Mouse (Mus musculus) hindbrain, embryonic 13.5 days (tissue): Measurements from ENCODE around the gene Aloxe3. TPM values are rescaled to one million over a fixed set of nuclear protein-coding genes. Genes with fewer than 3 reads are reported as not detected.

Experiments
- ATAC-seq: fragments of 200-750 bp; cut with Nextera tagmentation; 2 replicates; pipeline ENCODE4 v1.8.0; 2017; ENCODE audit warnings: moderate TSS enrichment; ENCODE audit not compliant: low FRiP score
- H3K27ac ChIP-seq: fragments of 300-500 bp; sonication (generic); 2 replicates; pipeline ENCODE4 v1.5.1; 2015; ENCODE audit warnings: inconsistent platforms, mild to moderate bottlenecking, moderate library complexity
- H3K27me3 ChIP-seq: fragments of 300-500 bp; sonication (generic); 2 replicates; pipeline ENCODE4 v1.6.1; 2015; ENCODE audit warnings: mild to moderate bottlenecking, inconsistent platforms
- H3K36me3 ChIP-seq: fragments of 300-500 bp; sonication (generic); 2 replicates; pipeline ENCODE4 v1.6.1; 2015; ENCODE audit warnings: mild to moderate bottlenecking, inconsistent platforms
- H3K4me1 ChIP-seq: fragments of 300-500 bp; sonication (generic); replicated peaks from 2 replicates; pipeline ENCODE4 v1.6.1; 2015; ENCODE audit warnings: inconsistent platforms
- H3K4me2 ChIP-seq: fragments of 300-500 bp; sonication (generic); 2 replicates; pipeline ENCODE4 v1.6.1; 2015; ENCODE audit warnings: inconsistent platforms, mild to moderate bottlenecking, moderate library complexity
- H3K4me3 ChIP-seq: fragments of 300-500 bp; sonication (generic); 2 replicates; pipeline ENCODE4 v1.5.1; 2015; ENCODE audit warnings: mild to moderate bottlenecking, inconsistent platforms
- H3K9ac ChIP-seq: fragments of 300-500 bp; sonication (generic); 2 replicates; pipeline ENCODE4 v1.6.1; 2015; ENCODE audit warnings: mild to moderate bottlenecking, inconsistent platforms
- H3K9me3 ChIP-seq: fragments of 300-500 bp; sonication (generic); 2 replicates; pipeline ENCODE4 v1.6.1; 2016; ENCODE audit warnings: inconsistent platforms
- WGBS: fragments of 180-500 bp; shearing (Covaris S2); methylation state at CpG from one replicate; pipeline ENCODE4 v1.1.7; 2015; 5-methylcytosine and 5-hydroxymethylcytosine counted together
- polyA plus RNA-seq: library from polyadenylated mRNA; unstranded; fragments of >200 nt; fragmentation: Nextera tagmentation; extraction: Ambion mirVana; gene quantifications from 2 replicates; pipeline ENCODE4 v1.2.1, GENCODE M21; 2015

Aloxe3 gene
- polyA plus RNA-seq, 1 experiment from 2014 or later, result 0.71 TPM

DNA sequence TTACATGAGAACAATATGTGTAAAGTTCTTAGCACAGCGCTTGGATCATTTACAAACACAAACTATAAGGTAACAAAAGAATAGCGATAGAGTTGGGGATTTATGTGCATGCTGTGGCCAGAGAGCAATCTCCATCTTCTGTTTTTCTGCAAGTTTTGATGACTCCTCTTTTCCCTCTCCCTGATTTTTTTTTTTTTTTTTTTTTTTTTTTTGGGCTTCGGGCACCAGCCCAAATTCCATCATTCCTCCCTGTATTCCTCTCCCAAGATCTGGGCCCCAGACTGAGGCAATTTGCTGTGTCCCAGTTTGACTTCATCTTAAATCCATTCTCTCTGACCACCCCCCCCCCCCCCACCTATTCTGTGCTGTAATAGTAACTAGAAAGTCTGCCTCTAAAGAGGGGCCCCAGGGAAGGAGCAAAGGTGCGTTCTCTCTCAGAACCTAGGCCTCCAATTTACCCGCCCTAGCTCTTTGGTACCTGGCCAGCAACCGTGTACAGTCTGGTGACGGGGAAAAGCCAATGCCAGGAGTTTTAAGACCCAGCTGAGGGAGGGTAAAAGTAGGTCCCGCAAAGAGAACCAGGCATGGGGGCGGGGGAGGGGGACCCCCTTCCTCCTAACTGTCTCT, 29.2 kb upstream of the Aloxe3 start:
- ATAC-seq, result no peak
- H3K9me3 ChIP-seq, result no peaks in the 10 kb centered on the region
- peak overlapping the region; percentile 75 for H3K9ac ChIP-seq
- H3K4me1 ChIP-seq, result peaks cover 73% of the 10 kb centered on the region
- H3K36me3 ChIP-seq, result peaks cover 20% of the 10 kb centered on the region
- H3K4me2 ChIP-seq, result peak overlapping the region; percentile 97
- H3K27ac ChIP-seq, result peak overlapping the region; percentile 88
- 14% methylated on average over 9 of the region's 9 CpGs for WGBS
- H3K27me3 ChIP-seq, result 0 out of 2 replicates have a peak, but pooled peaks cover 2% of the 10 kb centered on the region
- H3K4me3 ChIP-seq, result peak overlapping the region; percentile 47

DNA sequence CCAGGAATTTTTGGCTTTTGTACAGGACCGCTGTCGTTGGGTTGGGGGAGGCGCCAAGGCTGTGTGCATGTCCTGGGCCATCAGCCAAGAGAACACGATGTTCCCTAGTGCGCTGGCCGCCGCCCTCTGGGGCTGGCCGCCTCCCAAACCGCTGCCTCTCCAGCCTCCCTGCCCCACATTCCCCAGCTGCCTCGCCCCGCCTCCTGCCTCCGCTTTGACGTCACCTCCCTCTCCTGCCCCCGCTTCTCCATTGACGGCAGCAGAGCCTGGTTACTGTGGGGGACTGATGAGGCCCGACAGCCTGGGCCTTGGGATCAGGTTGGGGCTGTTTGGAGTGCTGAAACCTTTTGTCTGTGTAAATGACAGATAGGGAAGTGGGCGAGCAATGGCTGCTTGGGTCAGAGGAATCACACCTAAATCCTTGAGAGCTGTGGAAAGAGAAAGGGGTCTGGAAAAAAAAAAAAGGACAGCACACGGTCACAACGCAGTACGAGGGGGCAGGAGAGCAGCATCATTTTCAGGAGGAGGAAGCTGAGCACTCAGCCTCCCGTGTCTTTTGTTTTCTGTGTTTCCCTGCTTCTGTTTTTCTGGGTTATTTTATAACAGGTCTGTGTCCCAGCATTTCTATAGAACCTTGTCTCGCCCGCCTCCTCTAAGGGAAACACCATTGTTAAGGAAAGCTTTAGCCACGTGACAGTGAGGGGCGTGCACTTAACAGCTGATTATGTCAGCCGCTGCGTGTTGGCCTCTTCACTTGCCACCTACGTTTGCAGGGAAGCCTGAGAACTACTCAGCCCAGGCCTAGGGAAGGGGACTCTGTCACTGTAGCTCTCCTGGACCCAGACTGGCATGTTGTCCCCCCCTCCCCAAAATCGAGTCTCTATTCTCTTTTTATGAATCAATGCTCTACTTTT, 28.5 kb upstream of the Aloxe3 start:
- H3K27me3 ChIP-seq, result 0 out of 2 replicates have a peak, but pooled peaks cover 2% of the 10 kb centered on the region
- ATAC-seq, result no peak
- peaks cover 66% of the 10 kb centered on the region for H3K4me1 ChIP-seq
- H3K27ac ChIP-seq, result peak overlapping the region; percentile 88
- peak overlapping the region; percentile 75 for H3K9ac ChIP-seq
- H3K9me3 ChIP-seq, result no peaks in the 10 kb centered on the region
- peak overlapping the region; percentile 32 for H3K4me3 ChIP-seq
- peaks cover 23% of the 10 kb centered on the region for H3K36me3 ChIP-seq
- WGBS, result 2% methylated on average over 29 of the region's 29 CpGs
- peak overlapping the region; percentile 97 for H3K4me2 ChIP-seq

DNA sequence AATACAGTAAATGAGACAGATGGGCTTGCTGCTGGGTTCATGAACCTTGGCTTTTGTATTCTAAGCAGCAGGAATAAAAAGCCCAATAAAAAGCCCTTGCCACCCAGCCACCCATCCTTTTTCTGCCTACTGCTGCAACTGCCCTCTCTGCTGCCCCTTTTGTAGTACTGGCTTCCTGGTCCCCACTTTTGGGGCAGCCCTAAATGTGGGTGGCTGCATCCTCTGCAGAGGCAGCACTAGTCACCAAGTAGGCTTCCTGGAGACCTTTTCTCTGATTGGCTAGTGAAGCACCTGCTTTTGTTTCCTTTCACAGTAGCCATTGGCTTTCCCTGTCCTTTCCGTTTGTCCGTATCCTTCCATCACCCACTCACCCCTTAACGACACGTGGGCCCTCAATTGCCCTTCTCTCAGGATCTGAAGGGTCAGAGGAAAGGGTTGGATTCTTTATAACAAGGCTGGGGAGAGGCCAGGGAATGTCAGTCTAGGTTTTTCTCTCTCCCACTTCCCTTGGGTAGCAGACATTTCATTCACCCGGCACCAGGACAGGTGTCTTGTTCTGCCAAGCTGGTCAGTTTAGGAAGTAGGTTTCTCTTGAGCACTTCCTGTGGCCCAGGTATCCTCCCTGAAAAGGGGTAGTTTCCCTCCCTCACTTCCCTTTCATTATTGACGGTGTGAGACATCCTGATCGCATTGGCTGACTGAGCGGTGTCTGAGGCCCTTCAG, 27.5 kb upstream of the Aloxe3 start:
- H3K4me1 ChIP-seq, result peaks cover 66% of the 10 kb centered on the region
- H3K27me3 ChIP-seq, result 0 out of 2 replicates have a peak, but pooled peaks cover 2% of the 10 kb centered on the region
- H3K4me3 ChIP-seq, result peak overlapping the region; percentile 50
- peak overlapping the region; percentile 75 for H3K9ac ChIP-seq
- H3K36me3 ChIP-seq, result peaks cover 26% of the 10 kb centered on the region
- no peak for ATAC-seq
- H3K27ac ChIP-seq, result peak overlapping the region; percentile 88
- H3K4me2 ChIP-seq, result peak overlapping the region; percentile 97
- H3K9me3 ChIP-seq, result no peaks in the 10 kb centered on the region
- WGBS, result 20% methylated on average over 8 of the region's 8 CpGs

DNA sequence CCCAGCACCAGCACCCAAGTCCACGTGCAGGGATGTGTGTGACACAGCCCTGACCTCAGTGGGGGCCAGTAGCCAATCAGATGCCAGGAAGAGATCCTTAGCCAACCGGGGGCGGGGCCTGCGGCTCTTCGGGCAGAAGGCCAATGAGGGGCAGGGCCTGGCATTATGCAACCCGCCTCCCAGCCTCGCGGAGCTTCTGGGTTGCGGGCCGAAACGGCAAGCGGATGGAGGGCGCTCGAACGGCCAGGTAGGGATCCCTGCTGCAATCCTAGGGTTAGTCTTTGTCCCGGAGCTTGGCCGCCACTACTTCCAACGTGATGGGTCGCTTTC, 27.0 kb upstream of the Aloxe3 start:
- peak overlapping the region; percentile 88 for H3K27ac ChIP-seq
- H3K9me3 ChIP-seq, result no peaks in the 10 kb centered on the region
- peak overlapping the region; percentile 50 for H3K4me3 ChIP-seq
- WGBS, result under 1% methylated on average over 19 of the region's 19 CpGs
- H3K4me1 ChIP-seq, result peaks cover 66% of the 10 kb centered on the region
- peak overlapping the region; percentile 75 for H3K9ac ChIP-seq
- peaks cover 31% of the 10 kb centered on the region for H3K36me3 ChIP-seq
- H3K4me2 ChIP-seq, result peak overlapping the region; percentile 97
- H3K27me3 ChIP-seq, result 0 out of 2 replicates have a peak, but pooled peaks cover 2% of the 10 kb centered on the region
- no peak for ATAC-seq

DNA sequence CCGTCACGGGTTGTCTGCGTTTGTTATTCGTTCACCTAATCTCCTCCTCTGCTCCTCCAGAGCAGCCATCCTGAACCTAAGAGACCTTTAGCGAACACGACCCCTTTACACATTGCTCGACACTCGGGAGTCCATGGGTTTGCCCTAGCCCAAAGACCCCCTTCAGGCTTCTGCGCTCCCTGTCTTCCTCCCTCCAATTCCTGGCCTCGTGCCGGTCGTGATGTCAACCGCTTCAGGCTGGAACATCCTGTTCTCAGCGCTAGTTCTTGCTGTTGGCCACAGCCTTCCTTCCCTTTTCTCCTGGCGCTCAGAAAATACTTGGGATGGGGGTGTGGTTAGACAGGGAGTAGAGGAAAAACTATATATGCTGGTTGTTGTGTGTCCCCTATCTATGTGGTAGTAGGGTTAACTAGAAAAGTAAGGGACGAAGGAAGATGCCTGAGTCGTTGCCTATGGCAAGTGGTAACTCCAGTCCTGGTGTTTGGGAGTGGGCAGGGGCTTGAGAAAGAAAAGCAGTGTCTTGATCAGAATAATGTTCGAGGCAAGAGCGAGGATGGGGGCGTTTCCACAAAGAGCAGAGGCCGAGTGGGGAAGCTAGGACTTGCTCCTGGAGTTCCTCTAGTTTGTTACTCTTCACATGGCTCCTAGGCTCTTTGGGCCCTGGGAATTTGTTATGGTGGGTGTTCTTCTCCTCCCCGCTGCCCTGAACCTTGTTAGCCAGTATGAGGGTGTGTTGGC, 26.4 kb upstream of the Aloxe3 start:
- peak overlapping the region; percentile 75 for H3K9ac ChIP-seq
- 0 out of 2 replicates have a peak, but pooled peaks cover 2% of the 10 kb centered on the region for H3K27me3 ChIP-seq
- no peak for ATAC-seq
- peak overlapping the region; percentile 50 for H3K4me3 ChIP-seq
- H3K36me3 ChIP-seq, result peaks cover 37% of the 10 kb centered on the region
- H3K9me3 ChIP-seq, result no peaks in the 10 kb centered on the region
- WGBS, result under 1% methylated on average over 22 of the region's 22 CpGs
- H3K27ac ChIP-seq, result peak overlapping the region; percentile 88
- peak overlapping the region; percentile 97 for H3K4me2 ChIP-seq
- H3K4me1 ChIP-seq, result peaks cover 64% of the 10 kb centered on the region

DNA sequence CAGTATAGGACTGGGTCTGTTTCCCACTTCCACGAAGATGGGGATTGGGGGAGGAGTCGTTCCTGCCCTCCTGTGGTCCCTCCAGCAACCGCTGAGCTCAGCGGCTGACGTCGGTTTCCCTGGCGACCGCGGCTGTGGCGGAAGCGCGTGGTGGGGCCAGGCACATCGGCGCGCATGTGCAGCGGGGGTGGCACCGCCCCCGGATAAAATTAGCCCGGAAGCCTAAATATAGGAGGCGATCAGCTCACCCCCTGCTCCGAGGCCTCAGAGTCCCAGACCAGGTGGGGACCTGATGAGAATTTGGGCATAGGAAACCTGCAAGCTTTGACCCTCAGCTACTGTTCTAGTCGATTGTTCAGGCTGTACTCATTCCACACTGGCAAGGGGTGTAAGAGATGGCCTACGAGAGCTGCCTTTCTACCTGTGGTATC, 25.8 kb upstream of the Aloxe3 start:
- H3K9ac ChIP-seq, result peak overlapping the region; percentile 75
- H3K36me3 ChIP-seq, result peaks cover 43% of the 10 kb centered on the region
- H3K9me3 ChIP-seq, result no peaks in the 10 kb centered on the region
- ATAC-seq, result peak; percentile 25
- H3K27me3 ChIP-seq, result 0 out of 2 replicates have a peak, but pooled peaks cover 2% of the 10 kb centered on the region
- peak overlapping the region; percentile 97 for H3K4me2 ChIP-seq
- peak overlapping the region; percentile 50 for H3K4me3 ChIP-seq
- H3K27ac ChIP-seq, result peak overlapping the region; percentile 88
- peaks cover 61% of the 10 kb centered on the region for H3K4me1 ChIP-seq
- WGBS, result 2% methylated on average over 23 of the region's 23 CpGs

DNA sequence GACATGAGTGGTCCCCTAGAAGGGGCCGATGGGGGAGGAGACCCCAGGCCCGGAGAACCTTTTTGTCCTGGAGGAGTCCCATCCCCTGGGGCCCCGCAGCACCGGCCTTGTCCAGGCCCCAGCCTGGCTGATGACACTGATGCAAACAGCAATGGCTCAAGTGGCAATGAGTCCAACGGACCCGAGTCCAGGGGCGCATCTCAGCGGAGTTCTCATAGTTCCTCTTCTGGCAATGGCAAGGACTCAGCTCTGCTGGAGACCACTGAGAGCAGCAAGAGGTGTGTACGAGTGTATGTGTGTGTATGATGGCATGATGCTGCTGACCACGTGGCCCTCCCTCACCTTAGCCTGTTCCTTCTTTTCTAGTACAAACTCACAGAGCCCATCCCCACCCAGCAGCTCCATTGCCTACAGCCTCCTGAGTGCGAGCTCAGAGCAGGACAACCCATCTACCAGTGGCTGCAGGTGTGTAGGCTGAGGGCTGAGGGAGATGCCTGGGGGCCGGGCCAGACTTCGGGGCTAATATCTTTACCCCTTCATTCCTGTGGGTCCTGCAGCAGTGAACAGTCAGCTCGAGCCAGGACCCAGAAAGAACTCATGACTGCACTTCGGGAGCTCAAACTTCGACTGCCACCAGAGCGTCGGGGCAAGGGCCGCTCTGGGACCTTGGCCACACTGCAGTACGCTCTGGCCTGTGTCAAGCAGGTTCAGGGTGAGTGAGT, 24.9 kb upstream of the Aloxe3 start:
- Histone ChIP-seq H3K9me3 (no peaks in the 10 kb centered on the region), H3K27ac (peak overlapping the region; percentile 88), H3K36me3 (peaks cover 52% of the 10 kb centered on the region), H3K4me3 (peak overlapping the region; percentile 50), H3K9ac (peak overlapping the region; percentile 75), H3K27me3 (0 out of 2 replicates have a peak, but pooled peaks cover 2% of the 10 kb centered on the region), H3K4me1 (peaks cover 53% of the 10 kb centered on the region), H3K4me2 (peak overlapping the region; percentile 97)
- WGBS, result 92% methylated on average over 20 of the region's 20 CpGs
- no peak for ATAC-seq

DNA sequence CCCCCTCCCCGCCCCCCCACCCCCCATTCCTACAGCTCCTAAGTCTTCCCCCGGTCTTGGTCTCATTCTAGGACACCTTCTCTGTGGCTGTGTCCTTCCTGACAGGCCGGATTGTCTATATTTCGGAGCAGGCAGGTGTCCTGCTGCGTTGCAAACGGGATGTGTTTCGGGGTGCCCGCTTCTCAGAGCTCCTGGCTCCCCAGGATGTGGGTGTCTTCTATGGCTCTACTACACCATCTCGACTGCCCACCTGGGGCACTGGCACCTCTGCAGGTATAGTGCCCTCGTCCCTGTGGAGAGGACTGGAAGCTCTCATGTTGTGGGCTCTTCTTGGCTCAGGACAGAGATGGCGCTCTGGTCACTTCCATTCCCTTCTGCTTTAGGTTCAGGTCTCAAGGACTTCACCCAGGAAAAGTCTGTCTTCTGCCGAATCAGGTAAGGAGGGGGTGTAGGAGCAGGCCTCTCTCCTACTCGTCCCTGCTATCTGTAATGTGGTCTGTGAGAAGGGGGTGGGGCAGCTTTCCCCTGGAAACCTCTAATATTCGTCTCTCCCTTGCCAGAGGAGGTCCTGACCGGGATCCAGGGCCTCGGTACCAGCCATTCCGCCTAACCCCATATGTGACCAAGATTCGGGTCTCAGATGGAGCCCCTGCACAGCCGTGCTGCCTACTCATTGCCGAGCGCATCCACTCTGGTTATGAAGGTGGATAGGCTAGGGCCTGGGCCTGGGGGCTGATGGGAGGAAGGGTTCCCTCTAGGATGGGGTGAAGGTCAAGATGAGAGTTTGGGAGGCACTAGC, 23.9 kb upstream of the Aloxe3 start:
- 91% methylated on average over 21 of the region's 21 CpGs for WGBS
- Histone ChIP-seq H3K9ac (no peak overlapping the region), H3K4me2 (no peak overlapping the region), H3K27ac (no peak overlapping the region), H3K4me1 (peaks cover 44% of the 10 kb centered on the region), H3K4me3 (no peak overlapping the region), H3K36me3 (peaks cover 62% of the 10 kb centered on the region), H3K27me3 (no peaks in the 10 kb centered on the region), H3K9me3 (no peaks in the 10 kb centered on the region)
- ATAC-seq, result no peak

DNA sequence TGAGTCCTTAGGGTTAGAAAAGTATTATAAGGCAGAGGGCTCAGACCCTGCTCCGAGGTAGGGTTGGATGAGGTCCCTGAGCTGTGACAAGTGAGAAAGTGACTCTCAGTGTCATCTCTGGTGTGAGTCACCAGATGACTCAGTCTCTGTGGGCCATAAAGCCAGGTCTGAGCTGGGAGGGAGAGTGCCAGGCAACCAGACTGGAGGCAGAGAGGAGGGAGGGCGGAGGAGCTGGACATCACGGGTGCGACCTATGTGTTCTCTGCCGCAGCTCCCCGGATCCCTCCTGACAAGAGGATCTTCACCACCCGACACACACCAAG, 23.3 kb upstream of the Aloxe3 start:
- Histone ChIP-seq H3K9me3 (no peaks in the 10 kb centered on the region), H3K9ac (no peak overlapping the region), H3K36me3 (peaks cover 68% of the 10 kb centered on the region), H3K27ac (no peak overlapping the region), H3K4me2 (no peak overlapping the region), H3K4me1 (peaks cover 39% of the 10 kb centered on the region), H3K27me3 (no peaks in the 10 kb centered on the region), H3K4me3 (no peak overlapping the region)
- no peak for ATAC-seq
- 96% methylated on average over 7 of the region's 7 CpGs for WGBS

DNA sequence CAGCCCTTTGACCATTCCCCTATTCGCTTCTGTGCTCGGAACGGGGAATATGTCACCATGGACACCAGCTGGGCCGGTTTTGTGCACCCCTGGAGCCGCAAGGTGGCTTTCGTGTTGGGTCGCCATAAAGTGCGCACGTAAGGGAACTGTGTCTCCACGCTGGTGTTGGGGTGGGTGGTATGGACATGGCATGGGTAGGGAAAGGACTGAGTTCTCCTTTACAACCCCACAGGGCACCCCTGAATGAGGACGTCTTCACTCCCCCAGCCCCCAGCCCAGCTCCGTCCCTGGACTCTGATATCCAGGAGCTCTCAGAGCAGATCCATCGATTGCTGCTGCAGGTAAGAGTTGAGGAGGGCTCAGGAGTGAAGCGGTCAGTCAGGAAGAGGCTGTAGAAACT, 22.6 kb upstream of the Aloxe3 start:
- 96% methylated on average over 14 of the region's 14 CpGs for WGBS
- H3K4me2 ChIP-seq, result no peak overlapping the region
- no peak overlapping the region for H3K4me3 ChIP-seq
- H3K4me1 ChIP-seq, result peaks cover 31% of the 10 kb centered on the region
- peaks cover 75% of the 10 kb centered on the region for H3K36me3 ChIP-seq
- ATAC-seq, result no peak
- H3K9ac ChIP-seq, result no peak overlapping the region
- H3K9me3 ChIP-seq, result no peaks in the 10 kb centered on the region
- no peak overlapping the region for H3K27ac ChIP-seq
- H3K27me3 ChIP-seq, result no peaks in the 10 kb centered on the region
